Mouse (Mus musculus): ENCODE measurements at regions not wholly inside any gene's neighbourhood (a gene's known extent, or its start where the extent isn't known, plus 50 kb on each side); places are given as distances from the start of the nearest gene placed in this dataset.
"Not testable (repeated sequence)": the region's sequence is repeated elsewhere in the genome, so short reads cannot be mapped to it uniquely, and the experiment has no call there.

DNA sequence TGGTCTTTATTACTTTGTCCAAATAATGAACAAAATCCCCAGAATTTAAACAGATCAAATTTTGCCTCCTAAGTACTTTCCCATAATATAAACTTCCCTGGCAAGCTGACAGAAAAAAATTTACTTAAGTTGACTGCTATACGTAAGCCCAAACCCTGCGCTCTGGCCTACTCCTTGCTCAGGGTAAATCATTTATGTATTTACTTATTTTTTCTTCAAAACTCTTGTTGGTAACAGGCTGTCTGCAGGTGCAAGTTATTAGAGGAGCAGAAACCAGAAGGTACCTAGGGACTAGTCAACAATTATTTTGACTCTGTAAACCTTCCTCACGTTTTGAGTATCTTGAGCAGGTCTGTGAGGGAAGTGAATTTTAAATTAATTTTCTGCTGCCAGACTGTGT lies 2615.7 kb downstream of the Poteg start:
- DNase-seq (ENCODE audit: low spot score), result no peak

DNA sequence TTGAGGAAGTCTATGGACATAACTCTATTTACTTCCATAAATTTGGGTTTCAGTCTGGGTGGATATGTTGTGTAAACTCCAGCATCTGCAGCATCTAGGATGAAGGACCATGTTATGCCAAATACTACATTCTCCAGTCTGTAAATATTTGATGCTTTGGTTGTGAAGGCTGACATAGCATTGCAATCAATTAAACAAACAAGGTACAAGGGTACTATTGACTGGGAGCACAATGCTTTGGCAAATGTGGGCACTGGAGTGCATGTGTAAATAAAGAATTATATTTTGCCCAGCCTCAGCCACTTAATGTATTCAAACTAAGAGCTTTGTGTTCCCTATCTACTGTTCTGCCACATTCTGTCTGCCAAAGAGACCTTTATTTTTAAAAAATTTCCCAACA lies 2630.3 kb downstream of the Poteg start:
- no peak for DNase-seq (ENCODE audit: low spot score)

DNA sequence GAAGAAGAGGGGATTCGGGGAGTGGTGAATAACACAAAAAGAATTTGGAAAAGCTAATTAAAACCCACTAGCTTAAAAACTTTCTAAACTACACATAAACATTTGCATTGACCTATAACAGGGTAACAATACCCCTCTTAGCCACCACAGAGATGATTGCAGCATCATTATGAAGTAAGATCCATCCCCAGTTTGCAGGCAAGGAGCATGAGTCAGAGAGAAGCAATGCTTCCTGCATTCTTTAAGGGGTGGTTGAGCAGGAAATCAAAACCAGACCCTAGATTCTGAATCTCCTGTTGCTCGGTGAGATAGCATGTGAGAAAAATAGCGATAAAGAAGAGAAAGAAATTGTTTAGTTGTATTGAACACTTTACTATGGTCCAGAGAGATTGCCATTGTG lies 2680.3 kb downstream of the Poteg start:
- DNase-seq (ENCODE audit: low spot score), result no peak

- DNase-seq (ENCODE audit: low spot score), result no peak
Measured at GRCm38 (mm10) chr8:30134999-30135398, 2687.5 kb downstream of the Poteg start.

DNA sequence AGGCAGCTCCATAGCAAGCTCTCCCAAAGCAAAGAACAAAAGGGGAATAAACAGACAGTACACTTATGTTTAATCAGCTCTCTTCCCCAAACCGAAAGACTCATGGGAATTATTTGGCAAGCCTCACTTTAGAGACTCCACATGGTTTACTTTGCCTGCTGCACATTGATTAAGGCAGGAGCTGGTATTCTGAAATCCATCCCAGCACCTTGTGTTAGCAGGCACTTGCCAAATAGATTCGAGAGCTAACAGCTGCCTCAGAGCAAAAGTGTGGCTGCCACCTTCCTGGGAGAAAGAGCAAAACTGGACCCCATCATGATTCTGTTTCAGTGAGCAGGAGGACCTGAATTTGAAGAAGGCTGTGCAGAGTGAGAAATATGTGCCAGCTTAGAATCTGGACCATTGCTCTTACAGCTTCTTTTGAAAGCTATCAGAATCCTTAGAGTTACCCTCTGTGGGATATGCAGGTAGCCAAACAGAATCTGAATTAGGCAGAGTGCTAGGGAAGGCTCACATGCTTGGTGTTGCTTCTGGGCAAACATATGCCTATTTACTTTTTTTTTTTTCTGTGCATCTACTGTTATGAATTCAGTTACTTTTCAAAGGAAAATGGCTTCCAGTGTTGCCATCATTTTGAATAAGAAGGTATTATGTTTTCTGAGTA lies 2703.8 kb downstream of the Poteg start:
- no peak for DNase-seq (ENCODE audit: low spot score)

GRCm38 (mm10) chr8:30152921-30153320 lies 2705.5 kb downstream of the Poteg start:
- DNase-seq (ENCODE audit: low spot score), result no peak

DNA sequence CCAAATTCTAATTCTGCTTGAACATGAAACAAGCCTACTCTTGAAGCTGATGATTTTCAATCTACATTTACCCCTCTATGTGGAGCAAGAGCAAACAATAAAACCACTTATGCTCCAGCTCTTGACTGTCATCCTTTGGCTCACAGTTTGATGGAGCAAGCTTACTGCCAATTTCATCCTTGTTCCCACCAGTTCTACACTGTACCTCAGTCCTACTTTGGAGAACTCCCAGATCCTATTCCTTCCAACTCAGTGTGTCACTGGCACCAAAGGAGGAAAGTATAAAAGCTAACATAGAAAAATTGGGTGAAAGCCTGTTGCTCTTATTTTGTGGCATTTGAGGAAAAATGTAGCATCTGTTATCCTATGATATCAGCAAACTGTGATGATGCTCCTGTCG lies 2724.4 kb downstream of the Poteg start:
- DNase-seq (ENCODE audit: low spot score), result no peak

- DNase-seq (ENCODE audit: low spot score), result not testable (repeated sequence)
Measured at GRCm38 (mm10) chr8:30202746-30203145, 2755.3 kb downstream of the Poteg start.

DNA sequence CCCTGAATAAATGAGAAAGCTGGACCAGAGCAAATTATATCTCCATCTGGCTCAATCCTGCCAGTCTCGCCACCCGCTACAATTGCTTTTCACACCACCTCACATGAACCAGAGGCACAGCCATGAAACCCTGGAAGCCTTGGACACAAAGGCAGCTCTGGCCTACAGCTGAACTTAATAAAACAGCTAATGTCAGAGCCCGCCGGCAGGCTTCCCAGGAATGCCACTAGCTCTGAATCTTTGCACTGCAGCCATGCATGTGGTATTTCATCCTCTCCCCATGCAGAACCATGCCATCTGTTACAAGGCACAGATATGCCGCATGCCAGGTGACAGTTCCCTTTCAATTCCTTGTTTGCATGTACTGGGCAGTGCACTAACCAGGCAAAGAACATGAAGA lies 2779.9 kb downstream of the Poteg start:
- peak; percentile 15 for DNase-seq (ENCODE audit: low spot score)

- no peak for DNase-seq (ENCODE audit: low spot score)
Measured at GRCm38 (mm10) chr8:30233266-30233665, 2785.8 kb downstream of the Poteg start.

DNA sequence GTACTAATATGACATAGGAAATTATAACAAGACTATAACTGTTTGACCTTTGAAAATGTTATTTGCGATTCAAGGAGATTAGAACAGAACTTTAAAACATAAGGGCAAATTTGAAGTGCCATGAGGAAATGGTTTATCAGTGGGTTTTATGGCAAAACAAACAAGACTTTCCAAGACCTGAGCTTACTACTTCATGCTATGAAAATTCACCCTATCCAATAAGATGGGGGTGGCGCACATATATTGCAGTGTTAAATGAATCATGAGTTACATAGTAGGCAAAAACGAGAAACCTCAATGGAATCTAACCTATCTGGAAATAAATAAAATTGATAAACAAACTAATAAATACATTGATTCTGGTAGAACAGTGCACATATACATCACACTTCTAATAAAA lies 2804.3 kb downstream of the Poteg start:
- no peak for DNase-seq (ENCODE audit: low spot score)

DNA sequence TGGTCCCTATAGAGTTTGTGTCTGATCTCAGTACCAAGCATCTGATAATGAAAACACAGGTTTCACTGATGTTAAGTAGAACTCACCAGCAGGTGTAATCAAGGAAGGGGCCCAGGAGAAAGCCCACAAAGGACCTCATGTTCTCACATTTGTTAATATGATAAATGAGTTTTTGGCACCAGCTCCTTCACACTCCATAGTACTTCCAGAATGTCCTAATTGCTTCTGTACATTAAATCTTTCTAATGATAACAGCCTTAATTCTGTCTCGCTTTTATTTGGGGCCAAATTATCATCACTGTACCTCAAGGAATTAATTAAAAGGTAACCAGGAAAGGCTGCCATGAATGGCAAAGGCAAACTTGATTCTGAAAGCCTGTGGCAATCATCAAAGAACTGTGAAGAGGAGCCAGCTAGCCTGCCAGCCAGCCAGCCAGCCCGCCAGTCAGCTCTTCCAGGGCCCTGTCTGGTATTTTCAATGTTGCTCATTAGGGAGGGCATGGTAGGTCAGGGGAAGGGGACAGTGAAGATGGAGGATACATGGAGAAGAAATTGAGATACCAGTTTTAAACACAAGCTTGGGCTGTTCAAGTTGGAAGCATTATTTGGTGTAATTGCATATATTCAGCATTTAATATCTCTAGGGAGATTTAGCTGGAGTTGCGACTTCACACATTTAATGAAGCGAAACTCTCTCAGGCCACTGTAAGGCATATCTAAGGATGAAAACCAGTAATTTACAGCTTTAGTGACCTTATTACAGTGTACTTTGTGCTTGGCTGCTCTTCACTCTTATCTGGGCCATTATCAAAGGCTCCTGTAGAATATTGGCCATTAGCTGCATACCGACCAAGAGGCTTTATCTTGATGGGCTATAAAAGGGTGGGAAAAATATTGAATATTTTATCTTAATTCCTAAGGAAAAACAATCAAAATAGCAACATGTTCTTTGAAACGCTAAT lies 2822.8 kb downstream of the Poteg start:
- no peak for DNase-seq (ENCODE audit: low spot score)

GRCm38 (mm10) chr8:30289169-30289568 lies 2841.7 kb downstream of the Poteg start:
- DNase-seq (ENCODE audit: low spot score), result no peak

DNA sequence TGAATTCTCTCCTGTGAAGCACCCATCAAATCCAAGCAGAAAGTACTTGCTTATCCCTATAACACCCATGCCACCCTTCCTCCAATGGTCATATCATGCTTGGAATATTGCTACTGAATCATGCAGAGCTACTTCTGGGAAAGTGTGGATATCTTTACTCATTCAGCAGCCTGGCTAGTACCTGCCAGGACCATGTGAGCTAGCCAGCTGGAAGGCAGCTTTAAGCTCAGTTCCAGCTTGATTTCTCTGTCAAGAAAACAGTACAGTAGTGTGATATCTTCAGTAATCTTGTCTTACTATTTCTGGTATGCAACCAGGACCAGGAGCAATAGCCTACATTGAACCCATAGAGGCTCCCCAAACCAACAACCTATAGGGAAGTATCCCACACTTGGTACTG lies 2883.7 kb downstream of the Poteg start:
- DNase-seq (ENCODE audit: low spot score), result no peak

GRCm38 (mm10) chr8:30333352-30333751 lies 2885.9 kb downstream of the Poteg start:
- DNase-seq (ENCODE audit: low spot score), result no peak

DNA sequence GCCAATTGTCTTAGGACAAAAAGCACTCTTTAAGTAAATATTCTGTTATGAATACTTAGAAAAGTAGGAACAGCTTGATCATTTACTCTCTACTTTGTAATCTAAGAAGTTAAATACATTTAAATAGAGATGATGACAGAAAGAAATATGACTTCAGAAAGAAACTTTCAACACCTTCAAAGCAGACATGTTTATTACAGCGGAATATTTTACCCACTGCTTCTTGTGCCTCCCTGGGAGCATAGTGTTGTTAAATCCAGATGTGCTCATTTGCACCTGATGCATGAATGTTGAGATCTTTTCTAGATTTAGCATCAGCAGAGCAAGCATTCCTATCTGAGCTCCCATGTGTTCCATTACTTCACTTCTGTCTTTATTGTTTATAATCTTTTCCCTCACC lies 2912.0 kb downstream of the Poteg start:
- DNase-seq (ENCODE audit: low spot score), result peak; percentile 4

- DNase-seq (ENCODE audit: low spot score), result peak; percentile 9
Measured at GRCm38 (mm10) chr8:30365721-30366120, 2918.3 kb downstream of the Poteg start.

GRCm38 (mm10) chr8:30391936-30392335 lies 2944.5 kb downstream of the Poteg start:
- no peak for DNase-seq (ENCODE audit: low spot score)

GRCm38 (mm10) chr8:30439423-30439822 lies 2989.1 kb upstream of the 5930422O12Rik start:
- DNase-seq (ENCODE audit: low spot score), result no peak

GRCm38 (mm10) chr8:30441821-30442220 lies 2986.7 kb upstream of the 5930422O12Rik start:
- no peak for DNase-seq (ENCODE audit: low spot score)

DNA sequence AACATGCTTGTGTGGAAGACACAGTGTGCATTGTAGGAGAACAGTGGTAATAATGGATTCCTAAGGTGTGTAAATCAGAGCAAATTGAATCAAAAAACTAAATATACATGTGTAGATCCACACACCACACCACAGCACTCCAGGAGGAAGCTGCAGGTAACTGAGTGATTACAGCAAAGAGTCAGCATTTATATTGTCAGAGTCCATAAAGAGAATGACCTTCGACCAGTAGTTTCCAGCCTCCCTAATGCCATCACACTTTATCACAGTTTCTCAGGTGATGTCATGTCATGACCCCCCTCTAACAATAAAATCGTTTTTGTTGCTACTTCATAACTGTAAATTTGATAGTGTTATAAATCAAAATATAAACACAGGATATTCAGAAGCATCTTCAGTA lies 2984.6 kb upstream of the 5930422O12Rik start:
- DNase-seq (ENCODE audit: low spot score), result no peak

GRCm38 (mm10) chr8:30444274-30444673 lies 2984.2 kb upstream of the 5930422O12Rik start:
- DNase-seq (ENCODE audit: low spot score), result no peak

GRCm38 (mm10) chr8:30458136-30458535 lies 2970.4 kb upstream of the 5930422O12Rik start:
- peak; percentile 33 for DNase-seq (ENCODE audit: low spot score)
